Mouse (Mus musculus) testis, adult 2 months (tissue): ENCODE measurements around the gene Ctrb1. TPM values are rescaled to one million over a fixed set of nuclear protein-coding genes. Genes with fewer than 3 reads are reported as not detected.

Experiments used
- H3K27ac ChIP-seq: fragments of 200-500 bp; 2 replicates; pipeline ENCODE4 v1.5.1; 2012; ENCODE audit warnings: low read depth, low read length; ENCODE audit not compliant: control insufficient read depth, insufficient read depth
- H3K27me3 ChIP-seq: fragments of 200-500 bp; 2 replicates; pipeline ENCODE4 v1.6.1; 2012; ENCODE audit warnings: mild to moderate bottlenecking, low read length, moderate library complexity; ENCODE audit not compliant: control insufficient read depth, insufficient read depth
- H3K36me3 ChIP-seq: fragments of 200-500 bp; 2 replicates; pipeline ENCODE4 v1.6.1; 2012; ENCODE audit warnings: mild to moderate bottlenecking, low read length; ENCODE audit not compliant: control insufficient read depth, insufficient read depth
- H3K4me1 ChIP-seq: fragments of 200-500 bp; 2 replicates; pipeline ENCODE4 v1.6.1; 2012; ENCODE audit warnings: low read length; ENCODE audit not compliant: control insufficient read depth, insufficient read depth
- H3K4me3 ChIP-seq: fragments of 200-500 bp; 2 replicates; pipeline ENCODE4 v1.5.1; 2012; ENCODE audit warnings: low read depth, mild to moderate bottlenecking, low read length, moderate library complexity, mixed read lengths; ENCODE audit not compliant: control insufficient read depth
- CTCF ChIP-seq: fragments of 200-500 bp; IDR thresholded peaks from 2 replicates; pipeline ENCODE4 v1.5.1; 2012; ENCODE audit warnings: low read depth, mild to moderate bottlenecking, inconsistent platforms, low read length, moderate library complexity; ENCODE audit not compliant: control insufficient read depth, insufficient read depth, insufficient replicate concordance
- POLR2A ChIP-seq: fragments of 200-500 bp; IDR thresholded peaks from 2 replicates; pipeline ENCODE4 v1.6.1; 2012; ENCODE audit warnings: low read depth, mild to moderate bottlenecking, inconsistent platforms, low read length, moderate library complexity; ENCODE audit not compliant: control insufficient read depth
- polyA plus RNA-seq: library from polyadenylated mRNA; depleted of rRNA; stranded (reverse); fragments of >200 nt; gene quantifications from 2 replicates; pipeline ENCODE4 v1.2.3, GENCODE M21; 2012

Ctrb1 gene
- polyA plus RNA-seq, 1 experiment = 3.1 TPM

GRCm38 (mm10) chr8:111733581-111734243 is 42.9 kb upstream of the Ctrb1 start:
- no peak overlapping the region for H3K27ac ChIP-seq
- H3K36me3 ChIP-seq = no peaks in the 10 kb centered on the region
- no peaks in the 10 kb centered on the region for H3K27me3 ChIP-seq
- peaks cover 35% of the 10 kb centered on the region for H3K4me1 ChIP-seq
- H3K4me3 ChIP-seq = no peak overlapping the region
- no peak for TF ChIP-seq CTCF
- no peak for TF ChIP-seq POLR2A

GRCm38 (mm10) chr8:111732406-111733085 is 41.7 kb upstream of the Ctrb1 start:
- peaks cover 35% of the 10 kb centered on the region for H3K4me1 ChIP-seq
- H3K4me3 ChIP-seq = peak overlapping the region; percentile 96
- TF ChIP-seq POLR2A (no peak), CTCF (no peak)
- H3K27me3 ChIP-seq = no peaks in the 10 kb centered on the region
- H3K27ac ChIP-seq = peak overlapping the region; percentile 10; the same call in 1 of the 2 replicates
- no peaks in the 10 kb centered on the region for H3K36me3 ChIP-seq

GRCm38 (mm10) chr8:111732004-111732403 is 41.2 kb upstream of the Ctrb1 start:
- Histone ChIP-seq H3K4me3 (peak overlapping the region; percentile 96), H3K36me3 (no peaks in the 10 kb centered on the region), H3K4me1 (peaks cover 35% of the 10 kb centered on the region), H3K27ac (peak overlapping the region; percentile 10; the same call in 1 of the 2 replicates), H3K27me3 (no peaks in the 10 kb centered on the region)
- TF ChIP-seq CTCF (no peak), POLR2A (peak; percentile 78)

GRCm38 (mm10) chr8:111731231-111731977 is 40.6 kb upstream of the Ctrb1 start:
- Histone ChIP-seq H3K36me3 (no peaks in the 10 kb centered on the region), H3K27me3 (no peaks in the 10 kb centered on the region), H3K4me1 (peaks cover 34% of the 10 kb centered on the region), H3K4me3 (peak overlapping the region; percentile 96), H3K27ac (peak overlapping the region; percentile 90)
- no peak for TF ChIP-seq POLR2A
- no peak for TF ChIP-seq CTCF

GRCm38 (mm10) chr8:111729233-111730170 is 38.7 kb upstream of the Ctrb1 start:
- H3K36me3 ChIP-seq = no peaks in the 10 kb centered on the region
- peaks cover 28% of the 10 kb centered on the region for H3K4me1 ChIP-seq
- TF ChIP-seq CTCF (no peak), POLR2A (0 out of 2 replicates have a peak, but pooled peaks have one; percentile 19)
- H3K27me3 ChIP-seq = no peaks in the 10 kb centered on the region
- no peak overlapping the region for H3K4me3 ChIP-seq
- peak overlapping the region; percentile 34; the same call in 1 of the 2 replicates for H3K27ac ChIP-seq

- Histone ChIP-seq H3K27ac (no peak overlapping the region), H3K27me3 (no peaks in the 10 kb centered on the region), H3K4me3 (no peak overlapping the region), H3K36me3 (no peaks in the 10 kb centered on the region), H3K4me1 (peaks cover 28% of the 10 kb centered on the region)
- TF ChIP-seq CTCF (no peak), POLR2A (no peak)
Measured at GRCm38 (mm10) chr8:111728481-111728880, 37.7 kb upstream of the Ctrb1 start.

- no peaks in the 10 kb centered on the region for H3K27me3 ChIP-seq
- TF ChIP-seq CTCF (no peak), POLR2A (no peak)
- peaks cover 25% of the 10 kb centered on the region for H3K4me1 ChIP-seq
Measured at GRCm38 (mm10) chr8:111727553-111727952, 36.7 kb upstream of the Ctrb1 start.

More at GRCm38 (mm10) chr8:111727553-111727952, 36.7 kb upstream of the Ctrb1 start:
- Histone ChIP-seq H3K4me3 (no peak overlapping the region), H3K27ac (0 out of 2 replicates have a peak overlapping the region, but pooled peaks have one; percentile 3), H3K36me3 (no peaks in the 10 kb centered on the region)
